Mouse (Mus musculus) heart, postnatal 10 days (tissue): ENCODE results near the gene Aprt. TPM values are rescaled to one million over a fixed set of nuclear protein-coding genes. Genes with fewer than 3 reads are reported as not detected.
A peak's percentile ranks its signal among the peaks of the same experiment; 100 is the strongest.

Experiments
- DNase-seq, 2 experiments: peaks; one replicate each; pipeline ENCODE4 v3.0.0; 2021
- intact Hi-C: fragments of 180-260 bp; cut with DNase I; formaldehyde crosslinking; loops from one replicate; pipeline ENCODE4 v1.15.1; 2025
- total RNA-seq, 2 experiments: library from RNA; stranded (reverse); gene quantifications; 2 replicates each; pipeline ENCODE4 v1.2.3; 2021

Aprt gene
- total RNA-seq, result 10 to 100 TPM; 37.9 to 41.8 TPM

DNA sequence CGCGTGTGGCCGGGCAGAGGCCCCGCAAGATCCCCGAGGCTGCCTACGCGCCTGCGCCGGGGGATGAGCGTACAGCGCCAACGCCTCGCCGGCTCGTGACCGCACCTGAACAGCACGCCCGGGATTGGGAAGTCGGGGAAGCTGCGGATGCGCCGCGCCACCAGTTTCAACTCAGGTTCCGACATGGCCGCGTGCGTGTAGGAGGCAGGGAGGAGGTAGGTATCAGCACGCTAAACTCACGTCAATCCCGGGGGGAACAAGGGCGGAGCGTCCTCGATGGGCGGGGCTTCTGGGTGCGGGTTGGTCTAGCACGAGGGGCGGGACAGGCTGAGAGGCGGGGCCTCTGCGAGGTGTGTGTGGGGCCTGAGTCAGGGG, at the start of gene Aprt:
Gene Aprt, minus strand, starts transcription at position 262 of the 375 bp plus-strand sequence.
- intact Hi-C loops, result no loop called here
- peak; percentile 91 to 93 for DNase-seq

DNA sequence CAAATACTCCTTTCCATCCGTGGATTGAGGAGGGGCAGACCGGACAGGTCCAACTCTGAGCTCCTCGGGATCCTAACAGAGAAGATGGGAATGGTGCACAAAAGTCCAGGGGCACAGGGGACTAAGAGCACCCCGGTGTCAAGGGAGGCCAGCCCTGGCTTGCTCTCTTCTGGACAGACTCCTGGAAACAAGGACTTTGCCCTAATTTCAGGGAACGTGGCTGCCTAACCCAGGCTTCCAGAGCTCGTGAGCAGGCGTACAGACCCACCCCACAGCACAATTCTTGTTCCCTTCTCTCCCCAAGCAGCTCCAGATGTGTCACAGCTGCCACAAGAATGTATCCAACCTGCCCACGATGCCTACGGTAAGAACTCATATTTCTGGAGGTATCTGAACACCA, 49.1 kb upstream of the Aprt start:
- intact Hi-C loops, result no loop called here
- no peak for DNase-seq

DNA sequence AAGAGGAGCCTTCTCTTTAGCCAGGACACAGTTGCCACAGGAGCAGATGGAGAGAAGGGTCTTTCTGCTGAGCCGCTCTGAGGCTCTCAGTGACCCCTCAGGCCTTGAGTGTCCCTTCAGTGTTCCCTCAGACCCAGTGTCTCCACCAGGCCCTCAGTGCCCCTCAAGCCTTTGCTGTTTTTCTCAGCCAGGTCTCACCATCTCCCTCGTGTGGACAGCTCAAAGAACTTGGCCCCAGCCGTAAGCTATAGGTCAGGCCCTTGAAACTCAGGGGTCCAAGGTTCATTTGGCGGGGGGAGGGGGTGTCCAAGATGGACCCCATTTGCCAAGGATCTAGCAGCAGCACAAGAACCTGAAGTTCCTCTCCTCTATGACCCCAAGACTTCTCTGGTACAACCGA, 47.9 kb upstream of the Aprt start:
- intact Hi-C loops, result no loop called here
- no peak for DNase-seq

DNA sequence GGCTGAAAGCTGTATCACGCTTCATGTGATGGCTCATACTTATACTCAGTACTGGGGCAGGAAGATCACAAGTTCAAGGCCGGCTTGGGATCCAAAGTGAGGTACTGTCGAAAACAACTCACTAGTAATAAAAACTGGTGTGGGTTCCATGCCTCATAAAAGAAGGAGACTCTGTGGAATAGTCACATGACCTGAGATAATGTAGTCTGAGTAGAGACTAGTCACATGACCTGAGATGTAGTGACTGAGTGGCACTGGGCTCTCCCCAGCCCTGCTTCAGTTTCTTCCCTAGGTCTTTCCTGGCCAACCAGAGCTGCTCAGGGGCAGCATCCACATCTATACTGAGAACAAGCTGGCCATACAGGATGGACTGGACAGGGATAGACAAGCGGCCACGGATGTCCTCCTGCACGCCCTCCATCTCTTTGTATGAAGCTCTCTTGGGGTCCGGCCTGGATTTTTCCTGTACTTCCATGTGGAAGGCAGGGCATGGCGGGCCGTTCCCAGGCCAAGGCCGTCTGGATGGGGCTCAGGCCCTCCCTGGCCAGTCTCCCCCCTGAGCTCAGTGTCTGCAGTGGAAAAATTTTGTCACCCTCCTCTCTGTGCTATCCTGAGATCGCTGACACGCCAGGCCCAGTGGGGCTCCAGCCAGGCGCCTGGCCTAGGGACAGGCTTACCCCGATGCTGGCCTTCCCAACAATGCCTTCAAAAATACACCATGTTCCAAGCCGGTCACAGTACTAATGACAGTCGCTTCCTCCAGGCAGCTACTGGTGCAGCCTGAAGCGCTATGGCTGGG, 47.3 kb upstream of the Aprt start:
- peak in 1 of 2 experiments; percentile 50 for DNase-seq
- intact Hi-C loops, result no loop called here

DNA sequence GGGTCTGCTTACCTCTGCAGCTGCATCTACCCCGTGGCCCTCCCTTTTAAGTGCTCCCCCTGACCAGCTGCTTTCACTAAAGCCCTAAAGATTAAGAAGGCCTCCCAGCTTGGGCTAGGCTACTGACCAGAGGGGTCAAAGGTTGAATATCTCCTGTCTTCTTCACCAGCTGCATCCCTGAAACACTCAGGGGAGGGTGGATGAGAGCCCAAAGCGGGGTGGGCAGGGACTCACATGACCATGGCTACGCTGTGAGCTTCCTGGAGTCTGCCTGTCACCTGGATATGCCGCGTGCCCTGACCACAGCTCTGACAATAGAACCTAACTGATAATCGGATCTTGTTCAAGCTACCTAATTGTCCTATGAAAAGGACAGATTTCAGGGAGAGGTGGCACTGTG, 46.0 kb upstream of the Aprt start, which contains the start of gene Pabpn1l:
Gene Pabpn1l, minus strand, starts transcription at position 13 of the 400 bp plus-strand sequence.
- no peak for DNase-seq
- intact Hi-C loops, result no loop called here

DNA sequence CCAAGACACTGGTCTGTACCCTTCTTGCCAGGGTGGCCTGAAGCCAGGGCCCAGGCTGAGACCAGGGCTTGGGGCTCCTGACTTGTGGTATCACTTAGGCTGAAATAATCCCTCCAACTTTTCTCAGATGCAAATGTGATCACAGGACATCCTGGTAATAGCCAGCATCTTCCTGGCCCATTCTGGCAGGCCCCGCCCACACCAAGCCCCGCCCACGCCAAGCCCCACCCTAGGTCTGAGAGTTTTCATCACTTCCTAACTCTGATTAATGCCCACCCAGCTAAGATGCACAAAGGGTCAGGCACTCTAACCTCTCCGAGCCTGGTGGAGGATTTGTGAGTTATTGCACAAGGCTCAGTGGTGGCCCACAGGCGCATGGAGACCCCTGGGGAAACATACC, 43.7 kb upstream of the Aprt start:
- no peak for DNase-seq
- intact Hi-C loops, result no loop called here

DNA sequence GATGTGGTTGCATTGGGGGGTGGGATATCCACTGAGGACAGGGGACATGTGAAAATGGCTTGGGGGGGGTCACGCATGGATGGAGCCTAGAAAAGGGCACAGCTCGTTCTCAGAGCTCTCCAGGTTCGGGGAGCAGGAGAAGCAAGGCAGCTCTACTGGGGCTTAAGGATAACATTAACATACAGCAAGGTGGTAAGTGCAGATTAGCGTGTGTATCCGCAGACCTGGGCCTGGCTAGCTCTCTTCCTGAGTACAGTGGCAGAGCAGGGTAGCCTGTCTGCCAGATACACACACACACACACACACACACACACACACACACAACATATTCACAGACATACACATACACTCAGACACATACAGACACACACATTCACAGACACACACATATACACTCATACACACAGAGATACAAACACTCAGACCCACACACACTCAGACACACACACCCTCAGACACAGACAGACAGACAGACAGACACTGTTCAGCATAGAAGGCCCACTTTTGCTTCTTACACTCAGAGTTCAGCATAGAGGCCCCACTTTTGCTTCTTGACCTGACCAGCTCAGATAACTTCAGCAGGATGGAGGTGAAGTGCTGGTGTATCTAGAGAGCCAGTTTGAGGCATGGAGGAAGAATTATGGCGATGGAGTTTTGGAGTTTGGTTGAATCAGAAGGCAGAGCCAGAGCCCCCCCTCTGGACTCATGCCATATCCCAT, 42.1 kb upstream of the Aprt start:
- DNase-seq, result no peak
- intact Hi-C loops, result loop anchor here (1.0 to 10.0 kb wide), 4 partner anchors 60 to 576 kb away; no protein-coding TSS in a partner anchor

DNA sequence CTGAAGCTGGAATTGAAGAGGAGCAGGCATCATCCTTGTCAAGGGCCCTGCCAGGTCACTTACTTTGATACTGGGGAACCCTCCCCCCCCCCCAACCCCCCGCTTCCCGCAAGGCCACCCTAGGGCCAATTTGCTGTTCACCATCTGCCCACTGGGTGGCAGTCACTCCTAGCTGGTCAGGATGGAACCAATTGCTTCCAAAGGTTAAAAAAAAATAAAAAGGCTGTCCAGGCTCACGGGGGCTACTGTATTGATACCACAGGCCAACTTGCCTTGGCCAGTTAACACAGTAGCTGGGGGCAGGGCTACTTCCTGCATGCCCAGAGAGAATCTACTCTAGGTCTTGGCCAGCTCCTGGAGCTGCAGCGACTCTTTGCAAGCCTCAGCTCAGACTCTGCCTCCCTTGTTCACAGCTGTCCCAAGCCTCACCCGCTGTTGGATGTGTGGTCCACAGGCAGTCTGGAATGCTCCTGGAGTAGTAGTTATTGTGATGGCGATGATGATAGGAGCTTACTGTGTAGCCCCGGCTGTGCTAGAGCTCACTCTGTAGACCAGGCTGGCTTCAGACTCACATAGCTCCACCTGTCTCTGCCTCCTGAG, 41.3 kb upstream of the Aprt start:
- intact Hi-C loops, result loop anchor here (1.0 to 10.0 kb wide), 4 partner anchors 61 to 577 kb away; no protein-coding TSS in a partner anchor
- peak; percentile 85 to 94 for DNase-seq

DNA sequence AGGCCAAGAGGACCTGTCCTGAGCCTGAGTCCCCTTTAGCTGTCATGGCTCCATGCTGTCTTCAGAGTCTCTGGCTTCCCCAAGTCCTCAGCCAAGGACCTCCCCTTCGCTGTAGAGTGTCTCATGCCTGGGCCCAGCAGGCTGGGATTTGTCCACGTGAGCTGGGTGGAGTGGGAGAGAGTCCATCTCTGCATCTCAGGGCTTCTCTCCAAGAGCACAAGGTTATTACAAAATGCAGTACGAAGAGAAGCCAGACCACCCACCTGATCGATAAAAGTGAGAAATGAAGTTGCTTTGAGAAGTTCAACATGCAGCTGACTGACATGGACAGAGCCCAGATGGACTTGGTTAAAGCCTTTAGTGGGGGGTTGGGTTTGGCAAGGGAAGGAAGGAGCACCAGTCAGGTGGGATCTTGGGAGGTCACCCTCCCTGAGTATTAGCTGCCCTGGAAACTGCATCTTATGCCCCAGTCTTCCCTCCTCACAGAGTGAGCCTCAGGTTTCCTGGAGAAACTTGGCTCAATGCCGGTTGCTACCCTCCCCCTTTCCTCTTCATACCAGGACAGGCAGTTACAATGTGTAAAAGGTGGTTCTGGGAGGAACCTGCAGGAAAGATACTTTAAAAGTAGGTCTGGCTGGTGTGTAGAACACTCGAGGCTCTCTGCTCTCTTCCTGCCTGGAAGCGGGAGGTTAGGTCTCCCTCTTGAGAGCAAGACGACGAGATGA, 39.6 kb upstream of the Aprt start:
- DNase-seq, result peak in 1 of 2 experiments; percentile 48
- intact Hi-C loops, result loop anchor here (5.0 to 10.0 kb wide), 2 partner anchors 196 to 578 kb away; no protein-coding TSS in a partner anchor

DNA sequence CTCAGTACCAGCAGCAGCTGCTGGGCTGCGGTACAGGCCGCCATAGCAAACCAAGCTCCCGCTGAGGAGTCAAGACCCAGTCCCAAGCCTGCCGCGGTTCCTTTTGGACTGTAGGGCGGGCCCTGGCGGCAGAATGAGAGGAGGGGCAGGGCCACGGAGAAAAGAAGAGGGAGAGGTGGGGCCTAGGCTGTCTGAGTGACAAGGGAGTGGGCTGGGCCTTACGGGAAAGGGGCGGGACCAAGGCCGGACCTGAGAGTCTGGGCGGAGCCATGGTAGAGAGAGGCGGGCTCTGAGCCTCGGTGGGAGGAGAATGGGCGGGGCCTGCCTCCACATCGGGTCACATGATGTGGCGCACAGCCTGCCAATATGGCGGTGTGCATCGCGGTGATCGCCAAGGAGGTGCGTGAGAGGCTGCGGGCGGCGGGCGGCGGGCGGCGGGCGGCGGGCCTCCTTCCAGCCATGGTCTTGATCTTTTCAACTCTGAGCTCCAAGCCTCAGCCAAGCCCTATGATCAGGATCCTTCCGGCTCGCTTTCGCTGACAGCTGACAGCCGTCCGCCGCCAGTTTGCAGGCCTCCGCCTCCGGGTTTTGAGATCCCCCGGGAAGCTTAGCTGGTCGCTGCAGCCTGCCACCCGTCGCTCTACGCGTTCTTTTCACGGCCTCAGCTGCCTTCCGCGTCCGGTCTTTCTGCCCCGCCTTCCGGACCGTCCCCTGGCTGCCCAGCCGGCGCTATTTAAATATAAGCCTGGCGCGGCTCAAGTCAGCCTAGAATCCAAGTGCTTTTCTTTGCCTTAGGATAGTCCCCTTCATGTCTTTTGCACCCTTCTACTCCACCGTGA, 34.8 kb upstream of the Aprt start, which contains the start of the genes Galns and Trappc2l:
Gene Galns, minus strand, starts transcription at position 169 of the 839 bp plus-strand sequence.
Gene Trappc2l, plus strand, starts transcription at position 346 of the 839 bp plus-strand sequence.
- peak; percentile 96 for DNase-seq
- intact Hi-C loops, result loop anchor here (2.0 to 10.0 kb wide), 3 partner anchors 45 to 583 kb away; no protein-coding TSS in a partner anchor

DNA sequence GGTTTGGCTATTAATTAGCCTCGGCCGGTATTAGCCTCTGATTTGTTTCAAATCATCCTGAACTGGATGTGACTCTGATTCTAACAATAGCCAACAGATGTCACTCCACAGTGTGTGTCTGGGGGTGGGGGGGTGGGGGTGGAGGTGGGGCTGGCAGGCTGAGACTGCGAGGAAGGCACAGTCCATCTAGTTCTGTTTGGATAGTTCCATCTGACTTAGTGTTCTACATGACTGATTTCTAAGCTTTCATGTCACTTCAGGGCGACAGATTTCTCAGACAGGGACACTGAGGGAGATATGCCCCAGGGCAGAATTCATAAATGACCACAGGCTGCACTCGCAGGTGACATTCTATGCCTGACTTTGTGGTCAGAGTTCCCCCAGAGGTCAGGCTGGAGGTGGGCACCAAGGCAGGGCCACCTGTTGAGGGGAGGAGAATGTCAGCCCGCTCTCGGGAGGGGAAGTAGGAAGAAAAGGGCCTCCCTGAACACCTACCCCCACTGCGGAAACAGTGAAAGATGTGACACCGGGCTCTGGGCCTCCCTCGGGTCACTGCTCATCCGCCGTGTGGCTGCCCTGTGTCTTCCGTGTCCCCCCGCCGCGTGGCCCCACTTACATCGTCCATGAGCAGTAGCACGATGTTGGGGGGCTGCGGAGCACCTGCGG, 34.0 kb upstream of the Aprt start:
- intact Hi-C loops, result loop anchor here (2.0 to 10.0 kb wide), 3 partner anchors 44 to 584 kb away; no protein-coding TSS in a partner anchor
- DNase-seq, result no peak

DNA sequence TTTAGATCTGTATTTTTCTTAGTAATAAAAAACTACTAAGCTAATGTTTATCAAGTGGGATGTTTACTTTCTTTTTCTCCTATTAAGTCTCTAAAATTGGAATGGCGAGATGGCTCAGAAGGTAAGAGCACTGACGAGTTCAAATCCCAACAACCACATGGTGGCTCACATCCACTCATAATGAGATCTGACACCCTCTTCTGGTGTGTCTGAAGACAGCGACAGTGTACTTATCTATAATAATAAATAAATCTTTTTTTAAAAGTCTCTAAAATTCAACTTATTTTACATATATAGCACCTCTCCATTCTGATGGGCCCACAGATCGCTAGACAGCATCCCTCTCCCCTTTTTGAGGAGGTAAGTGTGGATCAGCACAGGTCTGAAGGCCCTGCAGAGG, 33.5 kb upstream of the Aprt start:
- no peak for DNase-seq
- intact Hi-C loops, result loop anchor here (2.0 to 10.0 kb wide), 3 partner anchors 43 to 585 kb away; no protein-coding TSS in a partner anchor

DNA sequence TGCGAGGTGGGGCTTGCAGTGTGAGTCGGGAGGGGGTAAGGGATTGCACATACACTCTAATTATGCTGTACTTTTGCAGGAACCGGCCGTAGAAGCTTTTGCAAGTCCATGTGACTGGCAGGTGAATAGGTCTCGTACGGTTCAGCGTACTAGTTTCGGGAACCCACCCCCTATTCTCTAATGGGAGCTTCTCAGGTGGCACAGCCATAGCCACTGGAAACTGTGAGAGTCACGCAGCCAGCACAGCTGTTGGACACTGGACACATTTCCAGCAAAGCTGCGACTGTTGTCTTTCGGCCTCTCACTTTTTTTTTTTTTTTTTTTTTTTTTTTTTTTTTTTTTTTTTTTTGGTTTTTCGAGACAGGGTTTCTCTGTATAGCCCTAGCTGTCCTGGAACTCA, 30.1 kb upstream of the Aprt start:
- DNase-seq, result no peak

DNA sequence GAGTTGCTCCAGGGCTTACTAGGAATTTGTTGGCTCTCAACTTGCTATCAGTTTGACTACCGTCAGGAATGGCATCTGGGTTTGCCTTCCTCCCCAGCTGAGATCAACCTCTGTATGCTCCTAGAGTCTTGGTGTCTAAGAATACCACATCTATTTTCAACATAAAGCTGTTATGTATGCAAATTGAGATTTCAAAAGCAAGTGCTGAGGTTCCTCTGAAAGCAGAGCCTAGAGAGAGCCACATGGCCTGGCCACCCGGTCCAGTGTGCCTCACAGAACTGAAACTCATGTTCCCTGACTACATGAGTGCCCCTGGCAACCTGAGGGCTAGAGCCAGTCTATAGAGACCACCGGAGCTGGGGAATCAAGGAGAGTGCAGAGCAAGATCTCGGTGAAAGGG, 28.7 kb upstream of the Aprt start:
- no peak for DNase-seq
- intact Hi-C loops, result no loop called here

More for the DNA sequence above, 30.1 kb upstream of the Aprt start:
- intact Hi-C loops, result no loop called here

DNA sequence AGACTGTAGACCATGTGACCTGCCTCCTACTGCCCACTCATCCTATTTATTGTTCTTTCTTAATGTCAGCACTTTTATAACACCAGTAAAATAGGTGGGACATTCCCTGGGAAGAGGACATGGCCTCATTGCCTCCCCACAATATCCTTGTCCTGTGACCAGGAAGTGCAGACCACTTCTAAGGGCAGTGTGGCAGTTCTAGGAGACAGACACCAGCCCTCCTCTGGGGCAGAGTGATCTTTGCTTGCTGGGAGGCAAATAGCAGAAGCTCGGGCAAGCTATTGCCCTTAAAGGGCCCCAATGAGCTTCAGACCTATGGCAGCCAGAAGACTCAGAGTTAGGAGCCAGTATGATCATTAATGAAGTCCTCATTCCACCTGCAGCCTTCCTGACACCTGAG, 27.9 kb upstream of the Aprt start:
- intact Hi-C loops, result no loop called here
- no peak for DNase-seq

DNA sequence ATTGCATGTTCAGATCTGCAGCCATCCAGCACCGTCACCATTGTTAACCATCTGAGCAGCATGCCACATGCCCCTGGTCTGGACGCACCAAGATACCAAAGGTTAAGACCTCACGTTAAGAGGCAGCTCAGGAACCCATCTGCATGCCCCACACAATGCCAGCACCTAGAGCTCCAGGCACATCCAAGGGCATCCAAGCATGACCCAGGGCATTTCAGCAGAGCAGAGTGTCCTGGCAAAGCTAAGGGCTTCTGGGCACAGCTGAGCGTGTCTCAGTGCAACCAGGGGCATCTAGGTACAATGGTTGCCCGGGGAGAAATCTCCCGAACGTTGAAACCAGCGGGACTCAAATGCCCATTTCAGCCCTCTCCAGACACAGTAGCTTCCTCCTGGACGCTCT, 24.0 kb upstream of the Aprt start:
- intact Hi-C loops, result no loop called here
- no peak for DNase-seq

DNA sequence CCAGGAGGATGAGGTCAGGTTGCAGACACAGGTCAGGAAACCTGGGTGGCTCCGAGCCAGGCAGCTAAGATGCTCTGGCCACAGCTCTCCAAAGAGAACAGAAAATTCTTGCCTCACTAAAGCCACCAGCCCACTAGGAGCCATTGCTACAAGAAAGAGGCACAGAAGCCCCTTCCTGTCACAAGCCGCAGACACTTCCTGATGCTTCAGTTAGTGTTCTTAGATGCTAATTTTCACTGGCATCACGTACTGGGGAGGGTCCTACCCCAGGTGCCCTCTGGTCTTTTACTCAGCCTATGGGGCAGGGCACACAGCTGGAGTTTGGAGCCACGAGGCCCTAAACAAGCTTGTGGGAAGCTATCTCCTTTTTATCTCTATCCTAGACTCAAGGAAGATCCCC, 19.3 kb upstream of the Aprt start:
- intact Hi-C loops, result no loop called here
- no peak for DNase-seq

DNA sequence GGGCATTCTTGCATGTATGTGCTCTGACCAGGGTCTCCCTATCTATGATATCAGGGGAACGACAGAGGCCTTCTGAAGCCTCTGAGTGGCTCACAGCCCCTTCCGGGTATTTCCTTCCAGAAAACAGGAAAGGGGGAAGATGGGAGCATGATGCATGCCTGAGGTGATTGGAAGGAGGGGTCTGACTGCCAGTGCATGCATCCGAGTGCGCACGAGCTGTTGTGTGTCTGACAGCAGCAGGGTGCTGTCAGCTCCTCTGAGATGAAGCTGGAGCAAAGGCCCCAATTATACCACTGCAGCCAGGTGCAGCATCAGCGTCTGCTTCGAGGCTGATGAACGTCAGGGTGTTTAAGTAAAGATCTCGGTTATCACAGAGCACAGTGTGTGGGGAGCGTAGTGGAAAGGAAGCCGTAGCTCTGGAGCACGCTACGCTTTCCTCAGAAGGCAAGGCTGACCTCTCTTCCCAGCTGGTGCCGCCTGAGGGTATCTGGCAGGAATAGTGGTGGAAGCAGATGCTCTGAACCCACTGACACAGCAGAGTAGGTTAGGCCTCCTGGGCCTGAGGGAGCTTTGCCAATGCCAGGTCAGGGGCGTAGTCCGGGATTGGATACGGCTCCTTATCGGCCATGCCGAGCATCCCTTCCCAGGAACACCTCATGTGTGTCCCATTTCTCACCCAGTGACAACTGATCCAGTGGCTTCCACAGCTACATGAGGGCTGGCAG, 17.2 kb upstream of the Aprt start:
- no peak for DNase-seq
- intact Hi-C loops, result no loop called here
